ENCODE assay signal across 9 mouse cellular contexts in genomic region chr2:91931328-91932159, GRCm38 (mm10). TPM values are rescaled to one million over a fixed set of nuclear protein-coding genes. Genes with fewer than 3 reads are reported as not detected.
DNase-seq lines count a peak whose midpoint lies in the region; ATAC-seq and TF ChIP-seq lines count a peak whose summit lies in the region.
"Had no signal": no experiment of that assay in that cellular context is flagged by ENCODE, and none has a peak within 500 bp of the region (broad histone marks: within the 10 kb centered on the region; RNA-seq: fewer than 3 reads in every experiment).

No protein-coding gene starts in this region.

- peaks cover 15% of the 10 kb centered on the region for H3K36me3 ChIP-seq in forebrain, embryonic 14.5 days (ENCODE audit: control insufficient read depth, insufficient read depth, low read length)
- H3K36me3 ChIP-seq in kidney, postnatal 0 days (ENCODE audit: insufficient read depth, low read length): peaks cover 23% of the 10 kb centered on the region
- peaks cover 5% of the 10 kb centered on the region for H3K36me3 ChIP-seq in midbrain, embryonic 16.5 days (ENCODE audit: control insufficient read depth, insufficient read depth, low read length)

- H3K4me1 ChIP-seq in forebrain, embryonic 14.5 days (ENCODE audit: control insufficient read depth, insufficient read depth, low read length): peaks cover 14% of the 10 kb centered on the region
- H3K4me1 ChIP-seq in kidney, postnatal 0 days (replicated peaks; ENCODE audit: insufficient read depth, low read length): peaks cover 18% of the 10 kb centered on the region; the same call in 1 of the 2 replicates
- H3K4me1 ChIP-seq in midbrain, embryonic 16.5 days (ENCODE audit: control insufficient read depth, insufficient read depth, low read length): peaks cover 16% of the 10 kb centered on the region

- no peak for TF ChIP-seq CTCF in layer of hippocampus, adult 2 months (conservative IDR thresholded peaks at IDR 0.05)
- no peak; the same call in 1 of the 2 replicates for TF ChIP-seq CTCF in kidney, postnatal 0 days (IDR thresholded peaks at IDR 0.05; ENCODE audit: low read depth)

- H3K4me3 ChIP-seq in layer of hippocampus, adult 2 months: peak overlapping the region; percentile 48
- peak overlapping the region; percentile 42 for H3K4me3 ChIP-seq in forebrain, embryonic 14.5 days (ENCODE audit: low read depth, low read length)
- H3K4me3 ChIP-seq in kidney, postnatal 0 days (replicated peaks; ENCODE audit: low read depth, low read length): peak overlapping the region; percentile 55
- peak overlapping the region; percentile 50 for H3K4me3 ChIP-seq in midbrain, embryonic 16.5 days (ENCODE audit: low read depth, low read length)
- H3K4me3 ChIP-seq: megakaryocyte, embryonic 14.5 days had no signal

- peak overlapping the region; percentile 81 for H3K4me2 ChIP-seq in forebrain, embryonic 14.5 days (ENCODE audit: low read length)
- H3K4me2 ChIP-seq in kidney, postnatal 0 days (ENCODE audit: low read length): peak overlapping the region; percentile 70
- H3K4me2 ChIP-seq in midbrain, embryonic 16.5 days (ENCODE audit: low read length): peak overlapping the region; percentile 75

- peak overlapping the region; percentile 93 for H3K9ac ChIP-seq in forebrain, embryonic 14.5 days (ENCODE audit: low read length)
- peak overlapping the region; percentile 79 for H3K9ac ChIP-seq in kidney, postnatal 0 days (ENCODE audit: low read depth, low read length)
- peak overlapping the region; percentile 70 for H3K9ac ChIP-seq in midbrain, embryonic 16.5 days (ENCODE audit: low read depth, low read length)

- no peaks in the 10 kb centered on the region for H3K27me3 ChIP-seq in forebrain, embryonic 14.5 days (replicated peaks; ENCODE audit: control insufficient read depth, insufficient read depth, low read length)
- H3K27me3 ChIP-seq in kidney, postnatal 0 days (ENCODE audit: insufficient read depth, low read length): no peaks in the 10 kb centered on the region
- no peaks in the 10 kb centered on the region; the same call in 1 of the 2 replicates for H3K27me3 ChIP-seq in midbrain, embryonic 16.5 days (ENCODE audit: control insufficient read depth, insufficient read depth, low read depth, low read length)

- WGBS in forebrain, embryonic 14.5 days: under 1% methylated on average over 49 of the region's 50 CpGs
- WGBS in kidney, postnatal 0 days: 3% methylated on average over 49 of the region's 50 CpGs
- 1% methylated on average over 45 of the region's 50 CpGs for WGBS in midbrain, embryonic 16.5 days

- ATAC-seq in forebrain, embryonic 14.5 days: peak; percentile 75
- ATAC-seq in kidney, postnatal 0 days (replicated peaks; ENCODE audit: low FRiP score, low read depth): peak; percentile 59
- peak; percentile 46 for ATAC-seq in midbrain, embryonic 16.5 days

- no peak for DNase-seq in layer of hippocampus, adult 2 months (ENCODE audit: low spot score in 2 of 2)
- no peak for DNase-seq in layer of hippocampus, adult 18-20 months (ENCODE audit: low spot score in 2 of 2)
- DNase-seq in cerebellum, adult 18-20 months: peak; percentile 34 to 42
- peak; percentile 86 for DNase-seq in forebrain, embryonic 14.5 days (ENCODE audit: low spot score)
- peak; percentile 82 for DNase-seq in kidney, postnatal 0 days (ENCODE audit: low spot score)
- no peak for DNase-seq in urinary bladder, adult 18-20 months (ENCODE audit: low spot score in 2 of 2)
- DNase-seq in frontal cortex, postnatal 36 days (ENCODE audit: low spot score in 2 of 2): no peak

- H3K9me3 ChIP-seq in forebrain, embryonic 14.5 days (replicated peaks; ENCODE audit: control insufficient read depth, low read length): no peaks in the 10 kb centered on the region
- no peaks in the 10 kb centered on the region for H3K9me3 ChIP-seq in kidney, postnatal 0 days (replicated peaks; ENCODE audit: low read length)
- no peaks in the 10 kb centered on the region for H3K9me3 ChIP-seq in midbrain, embryonic 16.5 days (replicated peaks; ENCODE audit: control insufficient read depth, low read length, poor library complexity, severe bottlenecking)
- H3K9me3 ChIP-seq: megakaryocyte, embryonic 14.5 days had no signal

- peak overlapping the region; percentile 80; the same call in 1 of the 2 replicates for H3K27ac ChIP-seq in layer of hippocampus, adult 2 months
- H3K27ac ChIP-seq in forebrain, embryonic 14.5 days (ENCODE audit: low read depth, low read length): peak overlapping the region; percentile 90
- H3K27ac ChIP-seq in kidney, postnatal 0 days: peak overlapping the region; percentile 87
- peak overlapping the region; percentile 67 for H3K27ac ChIP-seq in midbrain, embryonic 16.5 days (ENCODE audit: low read length)

RNA-seq across cellular contexts. Expression of gene Mdk, which starts 0.6 kb away (rescaled TPM):
- total RNA-seq in layer of hippocampus, adult 2 months (2021): 10 to 100 TPM; 25.3 to 31.9 TPM
- 10 to 100 TPM; 23.9 to 25.5 TPM for total RNA-seq in layer of hippocampus, adult 18-20 months (2021)
- polyA plus RNA-seq in forebrain, embryonic 14.5 days (2014; fragmentation: Nextera tagmentation; extraction: Ambion mirVana): 349 and 462 TPM in 2 replicates
- polyA plus RNA-seq in kidney, postnatal 0 days (2015; fragmentation: Nextera tagmentation; extraction: Ambion mirVana): 639 and 693 TPM in 2 replicates
- polyA plus RNA-seq in midbrain, embryonic 16.5 days (2015; fragmentation: Nextera tagmentation; extraction: Ambion mirVana): 98.8 and 113 TPM in 2 replicates

RNA-seq across cellular contexts. Expression of gene Chrm4, which starts 4.5 kb away (rescaled TPM):
- total RNA-seq in layer of hippocampus, adult 2 months (2021): 10 to 100 TPM; 22.1 to 26.0 TPM
- 10 to 100 TPM; 32.0 to 32.6 TPM for total RNA-seq in layer of hippocampus, adult 18-20 months (2021)
- polyA plus RNA-seq in forebrain, embryonic 14.5 days (2014; fragmentation: Nextera tagmentation; extraction: Ambion mirVana): 0.83 and 1.2 TPM in 2 replicates
- 0.22 TPM in 1 of 2 replicates, not detected in the other for polyA plus RNA-seq in kidney, postnatal 0 days (2015; fragmentation: Nextera tagmentation; extraction: Ambion mirVana)
- 0.33 and 0.34 TPM in 2 replicates for polyA plus RNA-seq in midbrain, embryonic 16.5 days (2015; fragmentation: Nextera tagmentation; extraction: Ambion mirVana)

RNA-seq across cellular contexts. Expression of gene Gm9821, which starts 14.0 kb away (rescaled TPM):
- total RNA-seq in layer of hippocampus, adult 2 months (2021): not detected
- total RNA-seq in layer of hippocampus, adult 18-20 months (2021): not detected
- polyA plus RNA-seq in forebrain, embryonic 14.5 days (2014; fragmentation: Nextera tagmentation; extraction: Ambion mirVana): 0.20 and 0.30 TPM in 2 replicates
- 0.12 TPM in 1 of 2 replicates, not detected in the other for polyA plus RNA-seq in kidney, postnatal 0 days (2015; fragmentation: Nextera tagmentation; extraction: Ambion mirVana)
- 0.11 TPM in 1 of 2 replicates, not detected in the other for polyA plus RNA-seq in midbrain, embryonic 16.5 days (2015; fragmentation: Nextera tagmentation; extraction: Ambion mirVana)

RNA-seq across cellular contexts. Expression of gene Dgkz, which starts 44.1 kb away (rescaled TPM):
- total RNA-seq in layer of hippocampus, adult 2 months (2021): 100 to 1,000 TPM; 513 to 526 TPM
- 100 to 1,000 TPM; 499 to 596 TPM for total RNA-seq in layer of hippocampus, adult 18-20 months (2021)
- polyA plus RNA-seq in forebrain, embryonic 14.5 days (2014; fragmentation: Nextera tagmentation; extraction: Ambion mirVana): 26.7 and 29.1 TPM in 2 replicates
- 32.1 and 32.4 TPM in 2 replicates for polyA plus RNA-seq in kidney, postnatal 0 days (2015; fragmentation: Nextera tagmentation; extraction: Ambion mirVana)
- 28.3 and 33.3 TPM in 2 replicates for polyA plus RNA-seq in midbrain, embryonic 16.5 days (2015; fragmentation: Nextera tagmentation; extraction: Ambion mirVana)

Comparison
In these comparisons a context has a peak if more than half of its experiments do, and no peak if none do; other contexts are left out.
1. DNase-seq: peak in cerebellum, adult 18-20 months (2 of 2), forebrain, embryonic 14.5 days (single experiment) and kidney, postnatal 0 days (single experiment); none in layer of hippocampus, adult 2 months (0 of 2), layer of hippocampus, adult 18-20 months (0 of 2), urinary bladder, adult 18-20 months (0 of 2) and frontal cortex, postnatal 36 days (0 of 2).
2. Peak in every context shown above with its lines, with median percentiles within 50 percentile points of each other: H3K27ac ChIP-seq, H3K4me3 ChIP-seq, ATAC-seq, H3K4me2 ChIP-seq and H3K9ac ChIP-seq.